Mouse (Mus musculus) embryo, embryonic 10 days (tissue): ENCODE data around the gene Tmem168.

ENCODE experiments used
- DNase-seq: peaks from one replicate; pipeline ENCODE4 v3.0.0-alpha.2; 2015; ENCODE audit warnings: low spot score

Gene Tmem168

GRCm38 (mm10) chr6:13584788-13585187 is 23.1 kb downstream of the Tmem168 start:
- DNase-seq, result no peak

- DNase-seq, result no peak
Observed at GRCm38 (mm10) chr6:13582075-13582474, 25.8 kb downstream of the Tmem168 start.

GRCm38 (mm10) chr6:13565734-13566133 is 42.2 kb downstream of the Tmem168 start:
- DNase-seq, result no peak

GRCm38 (mm10) chr6:13555266-13555665 is 52.6 kb downstream of the Tmem168 start:
- no peak for DNase-seq

GRCm38 (mm10) chr6:13541761-13542160 is 66.1 kb downstream of the Tmem168 start:
- DNase-seq, result no peak

- no peak for DNase-seq
Observed at GRCm38 (mm10) chr6:13537275-13537964, 70.5 kb downstream of the Tmem168 start.
